Mouse (Mus musculus) retina, embryonic 14.5 days (tissue): ENCODE measurements around the gene Pign.

Experiments used
- DNase-seq: peaks from one replicate; pipeline ENCODE4 v3.0.0-alpha.2; 2015; ENCODE audit warnings: low spot score

Gene Pign

GRCm38 (mm10) chr1:105563821-105564220 is 99.7 kb downstream of the Pign start:
- no peak for DNase-seq

GRCm38 (mm10) chr1:105556078-105556477 is 107.4 kb downstream of the Pign start:
- no peak for DNase-seq

- no peak for DNase-seq
Measured at GRCm38 (mm10) chr1:105555192-105555718, 108.2 kb downstream of the Pign start.

DNA sequence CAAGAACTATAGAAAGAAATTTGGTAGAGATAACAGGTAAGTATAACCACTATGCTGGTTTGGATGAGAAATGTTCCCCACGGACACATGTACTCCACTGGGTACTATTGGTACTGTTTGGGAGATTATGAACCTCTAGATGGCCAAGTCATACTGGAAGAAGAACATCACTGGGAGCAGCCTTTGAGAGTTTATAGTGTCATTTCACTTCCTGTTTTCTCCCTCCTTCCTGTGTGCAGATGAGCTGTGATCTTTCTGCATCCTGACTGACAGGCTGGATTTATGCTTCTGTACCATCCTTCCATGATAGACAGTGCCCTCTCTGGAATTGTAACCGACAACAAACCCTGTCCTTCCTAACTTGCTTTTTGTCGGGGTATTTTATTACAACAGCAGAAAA is 110.3 kb downstream of the Pign start:
- DNase-seq: no peak

GRCm38 (mm10) chr1:105550163-105550562 is 113.3 kb downstream of the Pign start:
- no peak for DNase-seq

GRCm38 (mm10) chr1:105549648-105550047 is 113.8 kb downstream of the Pign start:
- no peak for DNase-seq

GRCm38 (mm10) chr1:105543051-105543450 is 120.4 kb downstream of the Pign start:
- no peak for DNase-seq

DNA sequence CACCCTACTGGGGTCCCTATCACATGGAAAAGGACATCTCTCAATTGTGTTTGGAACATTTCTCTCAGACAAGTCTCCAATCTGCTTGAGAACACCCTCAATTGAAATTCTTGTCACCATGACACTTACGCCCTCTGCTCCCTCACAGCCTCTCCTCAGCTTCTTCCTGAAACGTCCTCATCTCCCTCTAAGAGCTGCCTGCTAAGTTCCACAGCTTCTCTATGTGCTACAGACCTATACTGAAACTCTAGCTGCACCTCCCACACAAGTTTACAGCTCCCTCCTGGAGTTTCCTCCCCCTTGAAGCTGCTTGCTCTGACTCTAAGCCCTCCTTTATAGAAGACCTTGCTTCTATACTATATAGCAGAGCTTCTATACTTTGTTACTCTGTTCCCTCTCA is 139.7 kb downstream of the Pign start:
- no peak for DNase-seq

- no peak for DNase-seq
Measured at GRCm38 (mm10) chr1:105522321-105522720, 141.2 kb downstream of the Pign start.

DNA sequence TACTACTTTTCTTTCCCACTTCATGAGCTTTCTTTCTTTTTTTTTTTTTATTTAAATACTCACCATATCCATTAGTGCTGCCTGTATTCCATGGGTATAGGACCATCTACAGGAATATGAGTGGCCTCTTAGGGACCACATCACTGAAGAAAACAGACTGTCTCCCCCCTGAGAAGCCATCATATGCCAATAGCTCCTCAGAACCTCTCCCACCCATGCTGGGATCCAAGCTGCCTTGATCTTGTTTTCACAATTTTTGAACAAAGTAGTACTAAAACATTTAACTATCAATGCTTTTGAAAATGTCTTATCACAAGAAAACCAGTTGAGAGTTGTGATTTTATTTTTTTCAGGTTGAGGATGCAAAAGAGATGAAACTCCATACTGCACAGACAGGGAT is 145.4 kb downstream of the Pign start:
- DNase-seq: no peak

DNA sequence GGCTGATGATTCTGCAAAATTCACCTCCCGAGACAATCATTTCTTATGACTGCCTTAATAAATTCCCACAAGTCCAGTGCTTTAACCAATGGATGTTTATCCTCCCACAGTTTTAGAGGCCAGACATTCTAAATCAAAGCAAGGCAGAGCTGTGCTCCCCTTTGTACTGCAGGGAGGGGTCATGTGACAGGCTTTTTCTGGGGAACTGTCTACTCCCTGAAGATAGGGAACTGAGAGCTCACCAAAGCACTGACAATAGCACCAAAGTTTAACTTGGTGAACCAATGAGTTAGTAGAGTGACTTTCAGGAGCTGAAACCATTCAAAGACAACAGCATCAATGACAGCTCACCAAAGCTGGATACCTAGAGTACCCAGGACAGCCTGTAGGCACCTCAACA is 156.4 kb downstream of the Pign start:
- no peak for DNase-seq

DNA sequence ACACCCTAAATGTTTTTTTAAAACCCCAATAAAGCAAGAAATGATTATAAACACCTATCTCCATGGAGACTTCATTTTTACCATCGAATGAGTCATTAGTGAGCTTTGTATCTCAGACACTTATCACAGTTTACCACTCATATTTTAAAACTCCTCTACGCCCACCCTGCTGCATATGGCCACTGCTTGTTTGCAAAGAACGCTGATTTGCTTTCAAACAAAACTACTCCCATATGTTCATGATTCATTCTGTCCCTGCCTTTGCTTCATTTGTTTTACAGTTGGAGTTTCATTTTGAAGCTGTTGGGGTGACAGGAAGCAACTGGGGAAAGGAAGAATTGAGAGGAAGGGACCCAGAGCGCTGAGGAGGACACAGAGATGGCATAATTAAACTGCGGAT is 170.9 kb downstream of the Pign start:
- no peak for DNase-seq

DNA sequence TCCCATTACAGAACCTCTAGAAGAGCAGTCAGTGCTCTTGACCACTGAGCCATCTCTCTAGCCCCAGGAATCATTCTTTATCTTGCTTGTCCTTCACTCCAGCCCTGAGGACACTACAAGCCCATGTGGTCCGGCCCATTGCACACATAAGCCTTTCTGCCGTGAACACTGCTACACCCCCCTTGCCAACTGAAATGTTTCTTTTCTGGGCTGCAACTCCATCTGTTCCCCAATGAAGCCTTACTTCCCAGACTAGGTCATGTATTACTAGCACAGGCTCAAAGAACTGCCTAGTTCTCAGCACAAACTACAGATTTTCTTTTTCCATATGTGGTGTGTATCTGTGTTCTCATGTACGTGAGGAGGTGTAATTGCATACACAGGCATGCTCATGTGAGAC is 174.0 kb downstream of the Pign start:
- DNase-seq: no peak

DNA sequence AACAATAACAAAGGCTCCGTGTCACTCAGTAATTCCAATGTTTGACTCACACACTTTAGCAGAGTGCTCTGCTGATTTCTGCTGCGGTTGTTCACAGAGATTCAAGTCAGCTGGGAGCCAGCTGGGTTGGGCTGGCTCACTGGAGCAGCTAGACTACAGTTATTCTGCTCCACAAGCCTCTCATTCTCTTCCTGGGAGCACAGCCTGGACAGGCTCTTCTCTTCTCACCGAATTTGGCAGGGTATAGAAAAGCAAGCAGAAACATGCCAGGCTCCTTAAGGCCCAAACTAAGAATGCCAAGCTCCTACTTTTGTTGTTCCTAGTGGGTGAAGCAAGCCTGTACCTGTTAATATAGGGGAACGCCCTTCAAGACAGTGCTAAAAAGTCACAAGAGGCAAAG is 176.4 kb downstream of the Pign start:
- no peak for DNase-seq
